Mouse (Mus musculus): ENCODE data around the gene Slc12a8. TPM values are rescaled to one million over a fixed set of nuclear protein-coding genes. Genes with fewer than 3 reads are reported as not detected.

Slc12a8 gene
- total RNA-seq, 2 experiments from 2014 or later: not detected

- ATAC-seq (replicated peaks; ENCODE audit: poor library complexity): no peak
Observed at GRCm38 (mm10) chr16:33606691-33607532, 89.8 kb downstream of the Slc12a8 start.

- no peak for ATAC-seq (replicated peaks; ENCODE audit: poor library complexity)
Observed at GRCm38 (mm10) chr16:33609554-33609953, 92.4 kb downstream of the Slc12a8 start.

GRCm38 (mm10) chr16:33610466-33610865 is 93.3 kb downstream of the Slc12a8 start:
- no peak for ATAC-seq (replicated peaks; ENCODE audit: poor library complexity)

GRCm38 (mm10) chr16:33611291-33611690 is 94.2 kb downstream of the Slc12a8 start:
- ATAC-seq (replicated peaks; ENCODE audit: poor library complexity): no peak

- no peak for ATAC-seq (replicated peaks; ENCODE audit: poor library complexity)
Observed at GRCm38 (mm10) chr16:33612056-33612770, 95.1 kb downstream of the Slc12a8 start.

- no peak for ATAC-seq (replicated peaks; ENCODE audit: poor library complexity)
Observed at GRCm38 (mm10) chr16:33615986-33616385, 98.9 kb downstream of the Slc12a8 start.

GRCm38 (mm10) chr16:33621836-33622235 is 104.7 kb downstream of the Slc12a8 start:
- no peak for ATAC-seq (replicated peaks; ENCODE audit: poor library complexity)

GRCm38 (mm10) chr16:33624586-33624985 is 107.5 kb downstream of the Slc12a8 start:
- no peak for ATAC-seq (replicated peaks; ENCODE audit: poor library complexity)

GRCm38 (mm10) chr16:33629539-33629938 is 112.4 kb downstream of the Slc12a8 start:
- no peak for ATAC-seq (replicated peaks; ENCODE audit: poor library complexity)

GRCm38 (mm10) chr16:33635836-33636595 is 118.9 kb downstream of the Slc12a8 start:
- ATAC-seq (replicated peaks; ENCODE audit: poor library complexity): no peak

GRCm38 (mm10) chr16:33641779-33642178 is 124.7 kb downstream of the Slc12a8 start:
- ATAC-seq (replicated peaks; ENCODE audit: poor library complexity): no peak

GRCm38 (mm10) chr16:33653116-33653515 is 136.0 kb downstream of the Slc12a8 start:
- ATAC-seq (replicated peaks; ENCODE audit: poor library complexity): no peak

GRCm38 (mm10) chr16:33655443-33655842 is 138.3 kb downstream of the Slc12a8 start:
- ATAC-seq (replicated peaks; ENCODE audit: poor library complexity): no peak

- no peak for ATAC-seq (replicated peaks; ENCODE audit: poor library complexity)
Observed at GRCm38 (mm10) chr16:33657191-33657590, 140.1 kb downstream of the Slc12a8 start.

- ATAC-seq (replicated peaks; ENCODE audit: poor library complexity): no peak
Observed at GRCm38 (mm10) chr16:33658121-33658520, 141.0 kb downstream of the Slc12a8 start.

- no peak for ATAC-seq (replicated peaks; ENCODE audit: poor library complexity)
Observed at GRCm38 (mm10) chr16:33659521-33659920, 142.4 kb downstream of the Slc12a8 start.

- ATAC-seq (replicated peaks; ENCODE audit: poor library complexity): no peak
Observed at GRCm38 (mm10) chr16:33660125-33660524, 143.0 kb downstream of the Slc12a8 start.

- ATAC-seq (replicated peaks; ENCODE audit: poor library complexity): no peak
Observed at GRCm38 (mm10) chr16:33662841-33663240, 145.7 kb downstream of the Slc12a8 start.

- ATAC-seq (replicated peaks; ENCODE audit: poor library complexity): no peak
Observed at GRCm38 (mm10) chr16:33666226-33666625, 149.1 kb downstream of the Slc12a8 start.

- ATAC-seq (replicated peaks; ENCODE audit: poor library complexity): no peak
Observed at GRCm38 (mm10) chr16:33666985-33667538, 149.9 kb downstream of the Slc12a8 start.

- no peak for ATAC-seq (replicated peaks; ENCODE audit: poor library complexity)
Observed at GRCm38 (mm10) chr16:33668448-33668847, 151.3 kb downstream of the Slc12a8 start.
